Mouse (Mus musculus): ENCODE measurements at regions not wholly inside any gene's neighbourhood (a gene's known extent, or its start where the extent isn't known, plus 50 kb on each side); places are given as distances from the start of the nearest gene placed in this dataset.
A peak's percentile ranks its signal among the peaks of the same experiment; 100 is the strongest.
"Not testable (repeated sequence)": the region's sequence is repeated elsewhere in the genome, so short reads cannot be mapped to it uniquely, and the experiment has no call there.

DNA sequence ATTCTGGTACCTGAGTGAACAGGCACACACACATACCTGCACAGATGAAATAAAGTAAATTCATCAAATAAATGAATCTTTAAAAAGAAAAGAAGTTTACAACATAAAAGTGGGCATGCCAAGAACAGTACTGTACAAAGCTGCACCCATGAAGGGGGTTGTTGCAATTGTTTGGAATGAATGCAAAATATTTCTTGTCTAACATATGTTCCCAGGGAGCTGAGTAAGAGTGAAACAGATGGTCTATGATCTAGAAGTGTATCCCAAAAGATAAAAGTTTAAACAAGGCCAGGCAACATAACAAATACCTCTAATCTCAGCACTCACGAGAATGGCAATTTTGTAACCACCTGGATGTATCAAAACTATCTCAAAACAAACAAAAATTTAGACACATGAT lies 1685.5 kb upstream of the Dsel start:
- DNase-seq (ENCODE audit: low spot score in 2 of 2) = peak in 1 of 2 experiments; percentile 3

DNA sequence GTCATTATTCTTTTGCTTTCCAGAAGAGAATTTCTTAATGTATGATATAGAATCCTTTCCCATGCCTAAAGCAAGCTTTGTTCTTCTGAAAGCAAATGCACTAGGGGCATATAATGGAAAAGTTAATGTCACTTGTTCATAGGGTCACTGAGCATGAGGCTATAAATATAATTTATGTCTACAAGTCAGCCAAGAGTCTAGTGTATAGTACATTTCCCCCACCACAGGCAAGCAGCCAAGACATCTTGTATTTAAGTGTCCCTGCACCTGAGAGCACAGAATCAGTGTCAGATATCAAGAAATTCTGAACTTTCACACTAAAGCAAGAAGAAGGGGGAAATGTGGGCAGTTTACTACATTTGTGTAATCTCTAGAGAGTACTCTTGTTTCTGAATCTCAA lies 1675.3 kb upstream of the Dsel start:
- no peak for DNase-seq (ENCODE audit: low spot score in 2 of 2)

DNA sequence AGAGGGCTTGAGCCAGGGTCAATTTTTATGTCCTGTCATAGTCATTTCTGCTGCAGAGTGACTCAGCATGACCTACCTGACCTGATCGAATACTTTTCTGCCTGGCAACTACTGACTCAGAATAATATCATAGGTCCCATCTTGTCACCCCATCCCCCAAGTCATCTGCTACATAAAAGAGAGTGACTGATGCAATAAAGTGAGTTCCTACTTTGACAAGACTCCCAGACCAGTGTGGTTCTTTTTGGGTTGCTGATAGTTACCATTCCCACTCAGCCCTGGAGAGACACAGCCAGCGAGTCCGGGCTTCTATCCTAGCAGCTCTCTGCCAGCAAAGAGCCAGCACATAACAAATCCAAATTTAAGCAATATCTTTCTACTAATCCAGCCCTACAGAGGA lies 1665.8 kb upstream of the Dsel start:
- DNase-seq (ENCODE audit: low spot score in 2 of 2) = no peak

DNA sequence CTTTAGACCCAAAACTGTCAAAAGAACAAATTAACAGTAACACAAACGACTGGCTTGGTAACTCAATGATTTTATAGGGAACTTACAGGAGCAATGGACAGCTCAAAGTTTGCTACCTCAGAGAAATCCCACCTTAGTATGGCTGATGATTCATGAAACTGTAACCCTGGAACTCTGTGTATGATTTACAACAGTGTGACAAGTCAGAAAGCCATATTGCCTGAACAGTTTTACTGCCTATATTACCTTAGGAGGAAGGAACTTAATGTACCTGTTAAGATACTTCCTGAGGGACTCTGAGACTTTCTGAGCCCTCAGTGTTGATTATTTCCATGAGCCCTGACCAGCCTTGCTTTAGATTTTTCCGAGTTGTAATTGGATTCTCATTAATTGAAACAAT lies 1631.3 kb upstream of the Dsel start:
- DNase-seq (ENCODE audit: low spot score in 2 of 2) = no peak

DNA sequence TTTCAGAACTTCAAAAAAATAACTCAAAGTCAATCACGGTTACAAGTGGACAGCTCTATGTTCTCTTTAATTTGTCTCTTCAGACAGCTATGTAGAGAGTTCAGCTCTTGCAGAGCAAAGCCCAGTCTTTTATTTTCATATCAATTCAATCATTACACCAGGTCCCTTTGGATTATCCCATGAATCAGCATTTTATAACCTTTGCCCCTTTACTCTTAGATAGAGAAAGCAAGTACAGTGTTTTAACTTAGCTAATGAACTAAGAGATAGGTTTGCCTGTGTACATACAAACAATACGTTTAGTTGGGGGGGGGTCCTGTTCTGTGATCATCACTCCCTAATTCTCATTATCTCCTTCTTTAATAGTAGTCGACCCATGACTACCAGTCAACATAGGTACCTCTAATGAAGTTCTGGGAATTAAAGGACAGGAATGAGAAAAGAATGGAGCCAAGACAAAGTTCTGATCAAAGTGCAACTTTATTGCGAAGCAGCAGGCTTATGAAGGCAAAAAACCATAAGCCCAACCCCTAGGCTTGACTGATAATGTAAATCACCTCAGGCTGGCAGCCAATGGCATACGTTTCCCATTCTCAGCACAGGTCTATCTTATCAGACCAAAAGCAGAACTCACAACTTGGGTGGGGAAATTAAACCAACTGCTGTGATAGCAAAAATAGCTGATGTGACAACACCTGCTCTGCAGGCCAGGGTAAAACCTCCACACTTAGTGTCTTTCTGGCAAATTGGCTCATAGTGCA lies 1625.7 kb upstream of the Dsel start:
- no peak for DNase-seq (ENCODE audit: low spot score in 2 of 2)

DNA sequence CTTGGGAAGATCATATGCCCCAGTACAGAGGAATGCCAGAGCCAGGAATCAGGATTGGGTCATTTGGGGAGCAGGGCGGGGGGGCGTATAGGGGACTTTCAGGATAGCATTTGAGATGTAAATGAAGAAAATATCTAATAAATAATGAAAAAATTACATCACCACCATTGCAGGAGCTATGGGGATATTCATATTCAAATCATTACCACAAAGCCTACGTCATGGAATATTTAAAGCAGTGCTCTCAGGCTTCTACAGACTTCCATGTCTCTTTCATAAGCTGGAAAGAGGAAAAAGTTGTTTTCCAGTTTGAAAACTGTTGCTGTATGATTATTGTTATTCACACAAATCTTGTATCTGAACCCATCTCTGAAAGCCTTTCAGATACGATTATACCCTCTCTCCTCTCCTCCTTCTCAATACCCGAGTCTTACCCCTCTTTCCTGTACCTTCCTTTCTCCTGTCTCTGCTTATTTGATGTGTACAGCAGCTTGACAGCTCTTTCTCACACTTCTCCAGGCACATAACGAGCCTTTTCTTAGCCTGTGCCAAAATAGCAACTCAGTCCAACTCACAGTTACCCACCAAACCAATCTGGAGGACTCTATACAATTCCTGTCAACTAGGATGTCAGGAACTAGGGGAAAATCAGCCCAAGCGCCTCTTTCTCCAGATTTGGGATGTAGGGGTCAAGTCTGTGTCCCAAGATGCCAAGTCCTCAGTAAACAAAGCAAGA lies 1592.0 kb upstream of the Dsel start:
- DNase-seq (ENCODE audit: low spot score in 2 of 2) = no peak

DNA sequence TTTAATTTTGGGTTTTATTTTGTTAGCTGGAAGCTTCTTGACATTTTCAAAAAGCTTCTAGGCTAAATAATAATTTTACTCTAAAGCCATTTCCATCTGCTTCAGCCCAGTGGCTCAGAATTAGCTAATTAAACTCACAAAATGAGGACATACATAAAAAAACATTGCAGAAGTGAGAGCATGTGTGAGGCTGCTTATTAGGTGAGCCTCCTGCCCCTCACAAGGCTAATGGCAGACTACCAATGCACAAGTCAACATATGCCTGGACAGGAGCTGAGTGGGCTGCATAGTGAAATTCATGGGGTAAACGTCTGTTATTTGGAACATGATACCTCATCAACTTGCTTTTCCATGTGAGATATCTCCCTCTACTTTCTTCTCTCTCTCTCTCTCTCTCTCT lies 1569.0 kb upstream of the Dsel start:
- peak in 1 of 2 experiments; percentile 2 for DNase-seq (ENCODE audit: low spot score in 2 of 2)

DNA sequence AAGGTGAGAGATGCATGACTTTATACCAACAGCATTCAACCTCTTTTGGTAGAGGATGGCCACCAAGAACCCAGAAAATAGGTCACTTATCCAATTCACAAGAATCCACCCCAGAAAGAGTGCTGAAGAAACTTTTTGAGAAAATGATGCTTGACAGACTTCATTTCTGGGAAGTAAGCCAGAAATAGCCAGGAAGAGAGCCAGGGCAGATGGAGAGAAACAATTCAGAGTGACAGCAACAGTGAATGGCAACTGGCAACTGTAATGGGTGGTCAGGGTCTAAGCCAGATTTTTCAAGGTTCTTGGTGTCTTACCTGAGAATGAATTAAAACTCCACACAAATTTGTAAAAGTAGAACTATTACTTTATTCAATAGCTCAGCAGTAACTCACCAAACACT lies 1566.5 kb upstream of the Dsel start:
- DNase-seq (ENCODE audit: low spot score in 2 of 2) = no peak

DNA sequence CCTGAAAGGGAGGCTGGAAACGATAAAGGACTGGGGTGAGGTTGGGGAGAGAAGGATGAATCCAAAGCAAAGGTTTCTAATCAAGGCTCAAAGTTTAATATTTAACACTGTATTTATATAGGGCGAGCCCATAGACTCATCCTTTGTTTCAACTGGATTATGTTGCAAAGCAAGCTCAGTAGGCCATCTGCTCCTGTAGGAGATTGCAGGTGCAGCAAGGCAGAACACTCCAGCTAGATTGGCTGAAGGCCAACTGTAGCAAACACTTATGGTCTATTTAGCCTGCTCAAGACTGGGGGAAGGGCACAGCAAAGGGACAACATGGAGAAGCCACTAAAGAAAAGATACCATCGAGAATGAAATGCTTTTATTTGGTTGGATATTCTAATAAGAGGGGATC lies 1548.1 kb upstream of the Dsel start:
- DNase-seq (ENCODE audit: low spot score in 2 of 2) = peak in 1 of 2 experiments; percentile 29

DNA sequence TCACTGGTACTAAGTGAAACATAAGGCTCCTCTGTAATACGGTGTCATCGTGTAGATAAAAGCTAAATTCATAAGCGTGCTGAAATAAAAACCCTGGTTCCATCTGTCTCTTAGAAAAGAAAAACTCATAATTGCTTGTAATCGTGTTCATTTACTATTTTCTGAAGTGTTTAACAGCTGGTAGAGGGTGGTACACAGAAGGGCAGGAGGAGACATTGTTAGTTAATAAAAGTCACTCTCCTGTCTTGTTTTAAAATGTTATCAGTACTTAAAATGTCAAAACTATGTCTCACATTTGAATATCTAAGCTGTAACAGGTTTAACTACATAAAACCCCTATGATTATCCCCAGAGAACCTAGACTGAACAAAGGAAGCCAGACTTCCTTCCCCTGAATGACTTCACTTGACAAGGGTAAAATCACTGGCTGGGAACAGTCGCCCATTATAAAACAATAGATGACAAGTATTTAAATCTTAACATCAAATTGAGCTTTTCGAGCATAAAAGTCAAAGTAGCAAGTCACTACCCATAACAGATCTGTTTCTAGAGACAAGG lies 1530.6 kb upstream of the Dsel start:
- DNase-seq (ENCODE audit: low spot score in 2 of 2) = no peak

DNA sequence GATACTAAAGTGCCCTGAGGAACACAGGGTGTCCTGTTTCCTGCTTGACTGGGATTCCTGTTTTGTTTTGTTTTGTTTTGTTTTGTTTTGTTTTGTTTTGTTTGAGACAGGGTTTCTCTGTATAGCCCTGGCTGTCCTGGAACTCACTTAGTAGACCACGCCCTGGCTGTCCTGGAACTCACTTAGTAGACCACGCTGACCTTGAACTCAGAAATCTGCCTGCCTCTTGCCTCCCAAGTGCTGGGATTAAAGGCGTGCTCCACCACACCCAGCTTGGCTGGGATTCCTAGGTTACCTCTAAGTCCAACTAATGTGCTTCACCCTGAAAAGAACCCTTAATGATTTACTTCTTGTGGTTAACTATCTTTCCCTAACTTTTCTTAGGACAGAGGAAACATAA lies 1529.6 kb upstream of the Dsel start:
- not testable (repeated sequence) for DNase-seq (ENCODE audit: low spot score in 2 of 2)

DNA sequence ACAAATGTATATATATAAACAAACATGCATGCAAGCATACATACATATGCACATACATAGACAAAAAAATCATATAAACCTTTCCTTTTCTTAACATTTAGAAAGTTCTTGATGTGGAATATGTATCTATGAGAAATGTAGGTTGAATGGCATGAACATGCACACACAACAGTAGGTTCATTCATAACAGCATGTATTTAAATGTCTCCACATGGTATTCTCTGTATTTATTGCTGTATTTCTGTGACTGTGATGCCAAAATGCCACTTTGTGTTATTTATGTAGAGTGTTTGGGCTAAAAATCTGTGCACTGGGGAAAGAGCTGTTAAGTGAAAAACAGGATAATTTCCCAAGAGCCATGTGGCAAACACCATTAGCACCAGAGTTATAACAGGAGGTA lies 1528.2 kb upstream of the Dsel start:
- DNase-seq (ENCODE audit: low spot score in 2 of 2) = no peak

DNA sequence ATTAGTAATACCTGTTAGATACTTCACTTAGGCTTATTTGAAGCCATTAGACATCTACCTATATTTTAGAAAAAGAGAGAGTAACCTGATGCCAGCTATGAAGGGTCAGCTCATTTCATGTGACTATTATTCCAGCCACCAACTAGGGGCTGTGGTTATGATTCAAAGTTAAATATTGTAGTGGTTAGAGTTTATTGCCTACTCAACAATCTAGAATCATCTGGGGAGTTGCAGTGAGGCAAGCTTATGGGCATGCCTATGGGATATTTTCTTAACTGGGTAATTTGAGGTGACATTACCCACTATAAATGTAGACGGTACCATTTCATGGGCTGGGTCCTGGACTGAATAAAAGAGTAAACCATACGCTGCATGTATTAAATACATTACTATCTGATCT lies 1525.2 kb upstream of the Dsel start:
- DNase-seq (ENCODE audit: low spot score in 2 of 2) = no peak

DNA sequence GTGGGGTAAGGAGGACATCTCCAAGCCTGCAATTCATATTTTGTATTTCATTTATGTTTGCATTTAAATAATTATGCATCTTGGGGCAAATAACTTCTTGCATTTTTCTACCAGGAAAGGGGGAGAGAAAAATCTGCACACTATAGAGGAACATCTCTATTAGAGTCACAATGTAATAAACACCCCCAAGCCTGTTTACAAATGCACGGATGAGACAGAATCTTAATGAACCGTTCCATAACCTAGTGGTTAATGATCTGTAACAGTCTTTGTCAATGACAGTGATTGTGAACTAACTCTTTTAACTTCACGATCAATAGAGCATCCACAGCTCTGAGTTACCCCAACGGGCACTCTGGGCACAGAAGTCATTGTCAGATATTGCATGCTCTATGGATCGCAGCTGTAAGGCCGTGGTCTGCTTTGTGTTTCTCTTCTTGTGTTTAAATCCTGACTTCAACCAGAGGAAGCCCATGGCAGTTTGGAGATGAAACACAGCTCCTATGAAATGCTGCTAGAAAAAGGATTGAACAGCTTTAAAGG lies 1520.2 kb upstream of the Dsel start:
- no peak for DNase-seq (ENCODE audit: low spot score in 2 of 2)

DNA sequence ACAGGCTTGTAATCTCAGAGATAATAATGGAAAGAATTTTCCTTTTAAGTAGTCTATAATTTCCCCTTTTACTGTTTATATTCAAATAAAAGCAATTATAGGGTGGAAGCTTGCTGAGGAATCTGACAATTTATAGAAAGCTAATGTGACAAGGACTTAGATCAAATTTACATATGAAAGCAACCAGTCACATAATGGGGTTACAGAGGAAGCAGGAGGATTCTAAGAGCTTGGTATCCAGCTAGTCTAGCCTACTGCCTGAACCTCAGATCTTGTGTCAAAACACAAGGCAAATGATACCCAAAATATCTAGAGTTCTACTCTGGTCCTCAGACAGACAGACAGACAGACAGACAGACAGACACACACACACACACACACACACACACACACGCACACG lies 1519.0 kb upstream of the Dsel start:
- DNase-seq (ENCODE audit: low spot score in 2 of 2) = no peak

DNA sequence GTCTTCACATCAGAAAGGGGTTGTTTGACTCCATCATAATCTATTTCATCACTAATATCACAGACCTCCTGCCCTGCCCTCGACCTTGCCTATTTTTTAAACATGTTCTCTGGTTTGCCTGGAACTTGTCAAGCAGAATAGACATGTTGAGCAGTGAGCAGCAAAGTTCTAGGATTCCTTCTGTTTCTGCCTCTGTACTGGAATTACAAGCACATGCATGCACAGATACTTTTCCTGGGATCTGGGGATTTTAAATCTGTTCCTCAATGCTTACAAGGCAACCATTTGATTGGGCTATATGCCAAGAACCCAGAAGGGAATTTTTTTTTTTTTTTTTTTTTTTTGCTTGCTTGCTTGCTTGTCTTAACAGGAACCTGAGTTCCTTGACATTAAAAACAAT lies 1508.0 kb upstream of the Dsel start:
- no peak for DNase-seq (ENCODE audit: low spot score in 2 of 2)

DNA sequence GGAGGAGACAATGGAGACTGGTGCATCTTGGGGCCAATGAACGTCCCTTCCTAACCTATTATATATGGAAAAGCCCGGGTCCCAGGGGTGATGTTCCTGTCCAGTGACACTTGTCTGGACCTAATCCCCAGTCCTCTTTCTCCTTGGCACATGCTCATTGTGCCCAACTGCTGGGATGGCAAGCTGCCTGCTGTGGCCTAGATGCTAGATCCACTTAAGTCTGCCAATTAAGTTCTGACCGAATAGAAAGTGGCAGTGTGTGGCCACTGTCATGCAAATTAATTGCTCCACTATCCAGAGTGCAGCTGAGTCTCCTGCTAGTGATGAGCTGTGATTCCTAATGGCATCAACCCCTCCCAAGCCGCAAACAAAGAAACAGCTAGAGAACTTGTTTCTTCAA lies 1493.5 kb upstream of the Dsel start:
- DNase-seq (ENCODE audit: low spot score in 2 of 2) = no peak

DNA sequence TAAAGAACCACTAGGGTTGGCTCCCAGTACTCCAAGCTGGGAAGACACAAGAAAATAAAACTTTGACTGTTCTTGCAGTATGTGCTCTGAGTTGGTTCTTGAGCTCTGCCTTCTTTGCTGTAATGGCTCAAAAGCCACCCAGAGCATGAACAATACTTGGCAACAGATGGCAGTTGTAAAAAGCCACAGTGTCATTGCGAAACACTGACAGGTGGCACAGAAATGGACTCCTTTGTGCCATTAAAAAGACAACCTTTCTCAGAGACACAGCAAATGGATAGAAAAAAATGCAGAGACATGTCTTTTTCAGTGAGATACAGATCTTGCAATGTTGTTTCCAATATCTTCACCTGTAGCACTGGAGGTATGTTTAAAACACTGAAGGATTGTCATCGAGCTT lies 1443.3 kb upstream of the Dsel start:
- DNase-seq (ENCODE audit: low spot score in 2 of 2) = no peak

DNA sequence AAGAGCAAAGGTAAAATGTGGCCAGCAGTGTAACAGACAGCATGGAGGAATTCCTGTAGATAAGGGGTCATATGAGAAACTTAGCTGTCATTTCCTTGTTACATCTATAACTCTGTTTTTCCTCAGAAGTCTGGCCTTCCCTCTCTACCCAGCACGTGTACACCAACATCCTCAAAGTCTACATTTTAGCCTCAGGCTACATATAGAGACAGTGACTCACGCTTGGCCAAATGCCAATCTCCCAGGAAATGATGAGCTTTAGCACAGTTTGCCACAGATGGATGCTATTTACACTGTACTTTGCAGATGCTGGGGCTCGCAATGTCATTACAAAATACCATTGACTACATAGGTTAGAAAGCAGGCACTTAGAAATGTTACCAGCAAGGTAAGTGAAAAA lies 1433.1 kb upstream of the Dsel start:
- DNase-seq (ENCODE audit: low spot score in 2 of 2) = peak; percentile 61 to 77

DNA sequence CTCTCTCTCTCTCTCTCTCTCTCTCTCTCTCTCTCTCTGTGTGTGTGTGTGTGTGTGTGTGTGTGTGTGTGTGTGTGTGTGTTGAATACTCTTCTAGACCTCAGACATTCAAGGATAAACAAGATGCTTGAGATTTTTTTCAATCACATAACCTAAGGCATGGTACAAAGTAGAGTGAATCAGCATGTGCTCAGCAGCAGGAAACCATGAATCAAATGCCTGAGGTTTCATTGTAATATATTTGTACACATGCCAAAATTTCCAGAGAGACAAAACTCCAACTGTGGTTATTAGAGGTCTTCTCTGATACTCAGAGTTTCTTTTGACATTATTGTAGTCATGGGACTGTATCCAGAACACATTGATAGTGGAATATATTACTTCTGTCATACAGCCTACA lies 1423.5 kb upstream of the Dsel start:
- no peak for DNase-seq (ENCODE audit: low spot score in 2 of 2)

DNA sequence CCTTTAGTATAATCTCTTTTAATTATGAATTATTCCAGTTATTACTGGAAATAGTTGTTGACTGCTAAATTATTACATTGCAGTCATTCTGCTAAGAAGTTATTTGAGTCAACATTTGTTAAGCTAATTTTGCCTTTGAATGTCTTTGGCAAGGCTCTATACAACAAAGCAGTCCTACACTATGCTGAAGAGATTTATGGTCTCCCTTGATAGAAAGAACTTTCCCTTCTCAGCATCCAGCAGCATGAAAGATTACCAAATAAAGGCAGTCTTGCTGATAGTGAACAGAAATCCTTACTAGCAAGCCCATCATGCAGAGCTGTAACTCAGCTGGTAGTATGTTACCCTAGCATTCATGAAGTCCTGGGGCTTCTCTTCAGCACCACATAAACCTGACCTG lies 1419.4 kb upstream of the Dsel start:
- no peak for DNase-seq (ENCODE audit: low spot score in 2 of 2)

DNA sequence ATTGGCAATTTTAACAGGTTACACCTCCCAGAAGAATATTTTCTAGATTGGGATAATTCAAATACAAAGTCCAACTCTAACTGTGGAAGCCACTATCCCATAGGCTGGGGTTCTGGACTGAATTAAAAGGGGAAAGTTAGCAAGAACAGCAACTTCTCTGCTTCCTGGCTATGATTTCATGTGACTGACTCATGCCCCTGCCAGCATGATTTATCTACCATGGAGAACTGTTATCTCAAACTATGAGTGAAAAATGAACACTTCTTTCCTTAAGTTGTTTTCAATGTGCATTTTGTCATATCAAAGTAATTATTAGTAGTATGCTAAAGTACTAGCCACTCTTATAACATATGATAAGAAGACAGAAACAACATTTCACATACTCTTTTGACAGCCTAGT lies 1394.7 kb upstream of the Dsel start:
- DNase-seq (ENCODE audit: low spot score in 2 of 2) = no peak

DNA sequence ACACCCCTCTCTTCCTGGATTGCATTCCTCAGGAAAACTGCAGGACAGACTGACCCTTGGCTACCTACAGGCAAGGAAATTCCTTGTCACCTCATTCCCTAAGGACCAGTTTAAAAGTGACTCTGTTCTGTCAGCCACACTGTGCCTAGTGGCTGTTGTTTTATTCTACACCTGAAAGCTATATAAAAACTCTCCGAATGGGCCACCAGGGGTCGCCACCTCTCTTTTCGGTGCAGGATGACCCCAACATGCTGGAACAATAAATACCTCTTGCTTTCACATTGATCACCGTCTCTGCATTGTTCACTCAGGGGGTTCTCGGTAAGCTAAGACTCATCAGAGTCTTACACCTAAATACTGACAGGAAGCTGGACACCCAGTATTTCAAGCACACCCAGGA lies 1382.6 kb upstream of the Dsel start:
- no peak for DNase-seq (ENCODE audit: low spot score in 2 of 2)
